Mouse (Mus musculus) gastrocnemius, adult 2 months (tissue): ENCODE measurements around the gene Anks4b. TPM values are rescaled to one million over a fixed set of nuclear protein-coding genes. Genes with fewer than 3 reads are reported as not detected.

ENCODE experiments used
- DNase-seq: peaks from one replicate; pipeline ENCODE4 v3.0.0; 2022
- H3K27ac ChIP-seq: fragments of 200-600 bp; 2 replicates; pipeline ENCODE4 v1.8.1; 2022; ENCODE audit warnings: mild to moderate bottlenecking
- H3K4me3 ChIP-seq: fragments of 200-600 bp; 2 replicates; pipeline ENCODE4 v1.8.1; 2022; ENCODE audit warnings: mild to moderate bottlenecking, moderate library complexity
- CTCF ChIP-seq: fragments of 200-600 bp; IDR thresholded peaks from 2 replicates; pipeline ENCODE4 v1.8.1; 2022; ENCODE audit warnings: antibody characterized with exemption, mild to moderate bottlenecking, moderate library complexity
- intact Hi-C: fragments of 180-260 bp; cut with DNase I; formaldehyde crosslinking; loops from one replicate; pipeline ENCODE4 v1.15.1; 2025
- long read RNA-seq, 2 experiments: library from polyadenylated mRNA; stranded (forward); transcript quantifications; one replicate each; pipeline ENCODE4 v2.0.0; 2021
- total RNA-seq, 2 experiments: library from RNA; stranded (reverse); gene quantifications; 2 replicates each; pipeline ENCODE4 v1.2.3; 2021

Gene Anks4b
- total RNA-seq, result under 1 TPM; 0.10 to 0.11 TPM
- long read RNA-seq, experiment 1, result 0 reads
- long read RNA-seq, experiment 2, result 0 reads

DNA sequence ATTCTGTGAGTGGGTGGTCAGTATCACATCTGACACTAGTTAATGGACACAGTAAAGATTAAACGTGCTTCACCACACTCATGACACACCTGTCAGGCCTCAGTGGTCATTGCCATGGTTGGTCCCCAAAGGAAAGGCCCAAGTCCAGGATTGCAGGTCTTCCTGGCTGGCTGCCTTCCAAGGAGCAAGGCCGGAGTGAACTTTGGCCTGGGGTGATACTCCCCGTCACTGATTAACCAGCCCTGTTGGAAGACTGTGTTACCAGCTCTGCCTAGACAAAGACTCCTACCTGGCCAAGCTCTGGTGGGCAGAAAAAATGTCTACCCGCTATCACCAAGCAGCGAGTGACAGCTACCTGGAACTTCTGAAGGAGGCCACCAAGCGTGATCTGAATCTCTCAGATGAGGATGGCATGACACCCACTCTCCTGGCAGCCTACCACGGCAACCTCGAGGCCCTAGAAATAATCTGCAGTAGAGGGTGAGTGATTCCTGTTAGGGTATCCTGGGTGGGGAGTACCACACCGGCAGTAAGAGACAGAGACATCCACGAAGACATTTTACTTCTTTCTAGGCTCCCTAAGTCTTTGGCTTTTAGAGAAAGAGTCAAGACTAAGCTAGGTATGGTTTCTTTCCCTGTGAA, at the start of gene Anks4b:
Gene Anks4b (plus strand): TSS at position 256 of the 642 bp plus-strand sequence.
- Histone ChIP-seq H3K27ac (no peak within 1 kb of the TSS), H3K4me3 (no peak within 1 kb of the TSS)
- intact Hi-C loops, result no loop called here
- TF ChIP-seq CTCF, result no peak
- DNase-seq, result no peak

DNA sequence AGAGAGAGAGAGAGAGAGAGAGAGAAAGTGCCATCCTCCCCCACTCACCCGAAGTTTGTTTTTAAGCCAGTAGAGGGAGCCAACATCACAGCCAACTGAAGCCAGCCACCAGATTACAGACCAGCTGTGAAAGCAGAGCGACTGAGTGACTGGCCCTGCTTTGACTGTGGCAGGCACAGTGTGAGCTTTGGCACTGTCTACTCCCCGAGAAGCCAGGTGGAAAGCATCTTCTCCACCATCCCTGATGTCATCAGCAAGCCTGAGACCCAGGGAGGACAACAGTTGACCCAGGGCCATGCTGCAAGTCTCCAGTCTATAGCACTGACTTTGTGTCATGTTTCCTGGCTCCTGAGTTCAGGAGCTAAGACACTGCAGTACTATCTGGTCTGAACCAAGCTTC, 48.8 kb upstream of the Anks4b start:
- peak; percentile 70 for DNase-seq
- peak; percentile 78 for TF ChIP-seq CTCF
- no peak overlapping the region for H3K4me3 ChIP-seq
- H3K27ac ChIP-seq, result peak overlapping the region; percentile 10; the same call in 1 of the 2 replicates
- intact Hi-C loops, result loop anchor here (1.0 to 2.0 kb wide), 2 partner anchors 80 to 276 kb away; no protein-coding TSS in a partner anchor

DNA sequence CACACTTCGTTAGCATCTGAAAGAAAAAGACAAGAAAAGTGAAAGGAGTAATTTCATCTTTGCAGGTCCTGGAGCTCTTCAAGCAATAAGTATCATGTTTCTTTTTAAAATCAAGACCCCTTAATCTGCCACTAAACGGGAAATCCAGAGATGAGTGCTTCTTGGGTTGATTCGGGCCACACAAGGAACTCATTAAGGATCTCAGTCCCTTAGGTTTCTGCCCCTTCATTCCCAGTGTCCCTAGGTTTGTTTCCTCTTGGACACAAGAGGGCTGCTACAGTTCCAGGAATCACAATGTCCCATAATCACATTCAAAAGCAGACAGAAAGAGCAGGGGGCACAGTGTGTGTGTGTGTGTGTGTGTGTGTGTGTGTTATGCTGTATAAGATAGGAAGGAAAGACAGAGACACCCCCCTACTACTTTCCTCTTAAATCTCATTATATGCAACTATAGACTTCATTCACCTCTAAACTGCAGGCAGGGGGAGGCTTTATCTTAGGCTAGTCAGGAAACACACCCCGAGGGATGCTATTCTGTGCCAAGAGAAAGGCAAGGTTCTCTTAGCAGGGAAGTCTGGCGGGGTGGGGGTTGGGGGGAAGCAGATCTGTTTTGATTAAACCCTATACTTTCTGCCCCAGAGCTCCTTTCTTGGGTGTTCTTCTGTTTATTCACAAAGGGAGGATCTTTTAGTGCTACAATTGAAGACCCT, 46.5 kb upstream of the Anks4b start:
- TF ChIP-seq CTCF, result no peak
- intact Hi-C loops, result no loop called here
- H3K27ac ChIP-seq, result no peak overlapping the region
- DNase-seq, result no peak
- H3K4me3 ChIP-seq, result no peak overlapping the region

DNA sequence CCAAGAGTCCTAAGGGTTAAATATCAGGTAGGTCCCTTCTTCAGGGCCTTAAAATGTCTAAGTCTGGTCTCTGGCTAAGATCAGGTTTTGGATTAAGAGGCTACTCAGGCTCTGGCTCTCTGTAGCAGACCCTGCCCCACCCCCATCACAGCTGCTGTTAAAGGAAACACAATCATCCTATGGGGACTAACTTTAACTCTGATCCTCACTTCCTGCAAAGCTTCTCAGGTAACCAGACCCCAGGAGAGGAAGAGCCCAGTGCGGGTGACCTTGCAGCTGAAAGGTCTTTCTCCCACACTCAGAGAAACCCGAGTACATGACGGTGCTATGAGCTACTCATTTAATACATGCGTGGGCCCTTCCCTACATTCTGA, 46.0 kb upstream of the Anks4b start:
- no peak for TF ChIP-seq CTCF
- Histone ChIP-seq H3K27ac (no peak overlapping the region), H3K4me3 (no peak overlapping the region)
- DNase-seq, result no peak
- intact Hi-C loops, result no loop called here

DNA sequence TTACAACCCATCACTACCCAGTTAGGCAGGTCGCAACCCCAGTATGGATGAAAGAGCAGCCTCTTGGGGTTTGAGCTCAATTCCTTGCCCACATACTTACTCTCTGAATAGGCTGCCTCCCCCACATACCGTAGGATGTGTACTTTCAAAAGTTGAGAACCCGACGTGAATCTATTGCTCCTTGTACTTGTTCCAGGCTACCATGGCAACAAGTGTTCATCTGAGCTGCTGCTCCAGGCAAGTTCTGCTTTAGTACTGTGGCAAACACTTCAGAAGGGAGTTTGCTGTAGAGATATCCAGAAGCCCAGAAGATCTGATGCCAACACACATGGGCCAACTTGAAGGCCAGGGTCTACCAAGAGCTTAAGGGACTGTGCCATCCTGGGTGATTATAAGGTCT, 44.7 kb upstream of the Anks4b start:
- no peak for TF ChIP-seq CTCF
- intact Hi-C loops, result no loop called here
- DNase-seq, result no peak
- no peak overlapping the region for H3K27ac ChIP-seq
- no peak overlapping the region for H3K4me3 ChIP-seq

DNA sequence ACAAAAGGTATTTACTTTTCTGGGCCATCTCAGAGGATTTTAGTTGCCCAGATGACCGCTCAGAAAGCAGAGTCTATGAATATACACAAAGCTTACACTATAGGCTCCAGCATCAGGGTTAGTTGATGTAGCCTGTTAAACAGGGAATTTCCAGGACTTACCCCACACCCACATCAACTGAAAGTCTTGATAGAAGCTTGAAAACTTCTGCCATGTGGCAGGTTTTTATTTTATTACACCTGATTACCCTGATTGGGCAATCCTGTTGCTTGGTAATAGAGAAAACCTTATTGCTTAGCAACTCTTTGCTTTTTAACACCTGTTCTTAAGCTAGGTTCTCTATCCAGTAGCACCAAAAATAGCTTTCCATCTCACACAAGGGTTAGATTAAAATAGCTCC, 30.9 kb upstream of the Anks4b start:
- Histone ChIP-seq H3K4me3 (no peak overlapping the region), H3K27ac (no peak overlapping the region)
- no peak for TF ChIP-seq CTCF
- intact Hi-C loops, result no loop called here
- no peak for DNase-seq

DNA sequence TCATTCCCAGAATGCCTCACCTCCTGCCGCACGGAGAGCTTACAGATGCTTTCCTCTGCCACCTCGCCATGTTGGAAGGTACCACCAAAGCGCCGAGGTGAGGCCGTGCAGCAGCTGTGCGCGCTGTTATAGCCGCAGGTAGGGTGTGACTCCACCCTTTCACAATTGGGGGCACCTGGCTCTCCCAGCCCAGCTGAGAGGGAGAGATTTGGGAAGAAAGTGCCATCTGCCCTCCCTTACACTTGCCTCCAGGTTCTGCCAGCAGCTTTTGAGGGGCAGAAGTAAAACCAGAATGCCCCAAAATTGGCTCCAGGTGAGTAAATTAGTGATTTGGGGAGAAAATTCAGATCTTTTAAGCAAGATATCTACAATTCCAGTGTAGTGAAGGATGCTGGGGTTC, 28.5 kb upstream of the Anks4b start, which contains the start of gene Zp2:
Gene Zp2 (minus strand): TSS at position 101 of the 400 bp plus-strand sequence.
- no peak for DNase-seq
- Histone ChIP-seq H3K4me3 (no peak within 1 kb of the TSS), H3K27ac (no peak within 1 kb of the TSS)
- intact Hi-C loops, result no loop called here
- TF ChIP-seq CTCF, result no peak

DNA sequence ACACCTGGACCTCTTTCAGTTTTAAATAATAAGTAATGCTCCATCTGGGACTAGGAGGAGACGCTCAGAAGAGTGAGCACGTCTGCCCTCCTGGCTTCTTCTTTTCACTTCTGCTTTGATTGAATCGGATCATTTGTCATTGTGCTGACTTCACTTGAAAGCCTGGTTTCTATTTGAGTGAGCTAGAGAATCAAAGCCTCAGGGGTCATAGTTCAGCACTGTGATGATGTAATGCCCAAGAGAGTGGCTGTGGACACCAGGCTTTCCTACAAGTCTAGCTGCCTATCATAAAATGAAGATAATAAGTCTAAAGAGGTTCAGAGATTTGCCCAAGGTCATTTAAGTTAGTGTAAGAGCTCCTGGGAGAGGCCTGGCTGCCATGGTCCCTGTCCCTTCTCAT, 23.4 kb upstream of the Anks4b start:
- H3K27ac ChIP-seq, result no peak overlapping the region

DNA sequence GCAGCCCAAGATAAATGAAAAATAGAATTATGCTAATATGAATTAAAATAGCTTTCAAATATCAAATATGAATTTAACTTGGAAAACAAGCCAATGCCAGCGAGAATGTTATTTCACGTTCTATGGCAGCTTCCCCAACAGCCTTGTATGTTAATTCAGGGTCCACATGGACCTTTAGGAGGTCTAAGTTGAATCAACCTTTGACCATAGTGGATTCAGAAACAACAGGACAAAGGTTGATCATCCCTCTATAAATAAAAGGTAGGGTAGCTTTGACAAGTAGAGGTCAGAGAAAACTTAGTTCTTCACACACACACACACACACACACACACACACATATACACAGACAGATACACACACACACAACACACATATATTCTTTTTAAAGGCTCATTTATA, 22.8 kb upstream of the Anks4b start:
- TF ChIP-seq CTCF, result no peak
- H3K4me3 ChIP-seq, result no peak overlapping the region
- intact Hi-C loops, result no loop called here
- DNase-seq, result no peak
- no peak overlapping the region for H3K27ac ChIP-seq

More for the DNA sequence above, 23.4 kb upstream of the Anks4b start:
- DNase-seq, result no peak
- no peak for TF ChIP-seq CTCF
- no peak overlapping the region for H3K4me3 ChIP-seq
- intact Hi-C loops, result no loop called here

DNA sequence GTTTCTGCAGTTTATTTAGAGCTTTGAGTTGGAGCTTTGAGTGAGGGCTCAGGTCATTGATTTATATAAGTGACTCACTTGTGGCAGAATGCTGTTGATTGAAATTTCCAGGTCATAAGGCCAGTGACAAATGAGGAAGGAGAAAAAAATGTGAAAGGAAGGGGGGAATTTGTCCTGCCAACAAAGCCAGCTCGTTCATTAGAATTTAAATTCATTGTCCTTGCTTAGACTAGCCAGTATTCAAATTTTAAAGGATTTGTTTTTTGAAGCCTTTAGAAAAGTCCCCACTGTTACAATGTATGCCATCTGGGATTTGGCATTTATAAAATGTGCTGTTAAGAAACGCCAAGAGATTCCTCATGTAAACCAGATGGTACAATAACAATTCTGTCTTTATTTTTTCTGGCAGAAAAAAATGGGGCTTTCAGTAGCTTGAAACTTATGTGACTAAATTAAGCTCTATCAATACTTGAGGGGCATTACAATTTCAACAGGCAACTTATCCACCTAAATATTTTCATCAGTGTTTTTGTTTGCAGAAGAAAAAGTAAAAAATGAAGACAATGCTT, 16.7 kb upstream of the Anks4b start:
- no peak for TF ChIP-seq CTCF
- DNase-seq, result no peak
- H3K4me3 ChIP-seq, result no peak overlapping the region
- intact Hi-C loops, result no loop called here
- no peak overlapping the region for H3K27ac ChIP-seq

DNA sequence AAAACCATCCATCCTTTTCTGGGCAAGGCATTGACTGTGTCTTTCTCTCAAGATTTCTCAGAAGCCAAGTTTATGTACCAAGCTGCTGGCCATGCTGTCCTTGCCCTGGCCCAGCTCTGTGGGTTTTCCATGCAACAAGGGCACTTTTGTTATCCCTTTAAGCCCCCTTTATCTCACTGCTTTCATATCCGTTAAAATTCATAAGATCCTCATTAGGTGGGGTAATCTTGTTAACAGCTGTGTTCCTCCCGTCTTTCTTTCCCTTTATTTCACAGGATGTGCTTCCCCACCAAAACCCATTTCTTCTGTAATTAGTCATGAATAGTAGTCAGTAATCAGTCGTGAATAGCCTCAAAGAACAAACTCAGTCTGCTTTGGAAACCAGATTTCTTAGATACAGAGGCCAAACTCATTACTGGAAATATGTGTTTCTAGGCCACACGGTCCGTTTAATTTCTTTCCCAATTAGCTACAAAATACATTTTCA, 16.0 kb upstream of the Anks4b start:
- intact Hi-C loops, result no loop called here
- no peak overlapping the region for H3K4me3 ChIP-seq

DNA sequence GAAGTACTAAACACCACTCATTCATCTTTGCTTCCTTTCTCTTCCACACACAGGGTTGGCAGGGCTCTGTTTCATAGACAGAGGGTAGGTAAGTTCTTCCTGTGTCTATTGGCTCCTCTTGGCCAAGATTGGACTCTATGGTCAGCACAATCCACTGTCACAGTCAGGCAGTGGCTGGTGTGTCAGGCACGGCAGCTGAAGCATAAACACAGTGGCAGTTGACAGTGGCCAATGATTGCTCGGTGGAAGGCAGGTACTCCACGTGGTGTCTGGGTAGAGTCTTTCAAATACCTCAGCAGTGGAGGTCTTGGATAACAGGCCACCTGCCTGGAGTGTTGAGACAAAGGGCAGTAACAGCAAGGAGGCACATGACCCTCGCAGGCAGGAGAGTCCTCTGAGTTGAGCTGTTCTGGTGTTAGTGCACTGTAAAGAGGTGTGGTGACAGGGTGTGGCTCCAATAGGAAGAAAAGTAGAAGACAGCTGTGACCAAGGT, 15.5 kb upstream of the Anks4b start:
- no peak overlapping the region for H3K27ac ChIP-seq
- TF ChIP-seq CTCF, result no peak
- no peak overlapping the region for H3K4me3 ChIP-seq
- intact Hi-C loops, result no loop called here
- no peak for DNase-seq

More for the DNA sequence above, 16.0 kb upstream of the Anks4b start:
- no peak for TF ChIP-seq CTCF
- no peak for DNase-seq
- H3K27ac ChIP-seq, result no peak overlapping the region
